Mouse (Mus musculus) midbrain, postnatal 0 days (tissue): ENCODE measurements at regions not wholly inside any gene's neighbourhood (a gene's known extent, or its start where the extent isn't known, plus 50 kb on each side); places are given as distances from the start of the nearest gene placed in this dataset.

ENCODE experiments used
- ATAC-seq: fragments of 200-750 bp; cut with Nextera tagmentation; 2 replicates; pipeline ENCODE4 v1.8.0; 2017; ENCODE audit warnings: moderate number of reproducible peaks, mild to moderate bottlenecking, moderate TSS enrichment, moderate library complexity; ENCODE audit not compliant: low FRiP score
- DNase-seq: peaks from one replicate; pipeline ENCODE4 v3.0.0-alpha.2; 2015; ENCODE audit warnings: low spot score
- H3K27ac ChIP-seq: fragments of 300-500 bp; sonication (generic); 2 replicates; pipeline ENCODE4 v1.5.1; 2014; ENCODE audit warnings: low read depth, mild to moderate bottlenecking, low read length, mixed read lengths
- H3K27me3 ChIP-seq: fragments of 300-500 bp; sonication (generic); 2 replicates; pipeline ENCODE4 v1.6.1; 2014; ENCODE audit warnings: low read length, control low read depth, mixed read lengths; ENCODE audit not compliant: insufficient read depth
- H3K36me3 ChIP-seq: fragments of 300-500 bp; sonication (generic); 2 replicates; pipeline ENCODE4 v1.6.1; 2014; ENCODE audit warnings: low read length, control low read depth, mixed read lengths; ENCODE audit not compliant: insufficient read depth
- H3K4me1 ChIP-seq: fragments of 300-500 bp; sonication (generic); 2 replicates; pipeline ENCODE4 v1.6.1; 2014; ENCODE audit warnings: mild to moderate bottlenecking, control low read depth, antibody characterized with exemption, low read length, mixed read lengths; ENCODE audit not compliant: insufficient read depth
- H3K4me2 ChIP-seq: fragments of 300-500 bp; sonication (generic); 2 replicates; pipeline ENCODE4 v1.6.1; 2014; ENCODE audit warnings: low read depth, mild to moderate bottlenecking, low read length, mixed read lengths; ENCODE audit not compliant: poor library complexity, severe bottlenecking
- H3K4me3 ChIP-seq: fragments of 300-500 bp; sonication (generic); 2 replicates; pipeline ENCODE4 v1.5.1; 2014; ENCODE audit warnings: low read depth, mild to moderate bottlenecking, low read length, moderate library complexity
- H3K9ac ChIP-seq: fragments of 300-500 bp; sonication (generic); replicated peaks from 2 replicates; pipeline ENCODE4 v1.6.1; 2014; ENCODE audit warnings: mild to moderate bottlenecking, low read length, moderate library complexity, mixed read lengths; ENCODE audit not compliant: poor library complexity, severe bottlenecking
- H3K9me3 ChIP-seq: fragments of 300-500 bp; sonication (generic); 2 replicates; pipeline ENCODE4 v1.6.1; 2016; ENCODE audit warnings: low read length, control low read depth
- CTCF ChIP-seq: IDR thresholded peaks from 2 replicates; pipeline ENCODE4 v1.5.1; 2016; ENCODE audit warnings: antibody characterized with exemption, mild to moderate bottlenecking
- WGBS: fragments of 180-500 bp; shearing (Covaris S2); extraction: QIAGEN DNeasy Blood & Tissue Kit; methylation state at CpG from one replicate; pipeline ENCODE4 v1.1.7; 2014; 5-methylcytosine and 5-hydroxymethylcytosine counted together

DNA sequence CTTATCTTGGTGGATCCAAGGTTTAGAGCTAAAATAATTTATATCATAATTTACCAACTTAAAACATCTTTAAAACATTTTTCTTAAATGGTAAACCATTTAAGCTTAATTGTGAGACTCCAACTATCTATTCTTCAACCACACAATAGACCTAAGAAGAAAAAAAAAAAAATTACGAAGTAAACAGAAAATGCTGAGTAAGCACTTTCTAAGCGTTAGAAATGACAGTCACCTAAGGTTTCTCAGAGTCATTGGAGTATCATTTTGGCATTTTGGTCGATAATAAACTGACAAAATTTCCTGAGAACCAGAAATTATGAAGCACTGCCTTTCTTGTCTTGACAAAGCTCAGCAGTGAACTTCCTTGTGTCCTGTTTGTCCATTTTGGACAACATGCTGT, 1323.7 kb upstream of the Pcdh7 start:
- Histone ChIP-seq H3K36me3 (no peaks in the 10 kb centered on the region), H3K9me3 (no peaks in the 10 kb centered on the region), H3K4me3 (no peak overlapping the region), H3K9ac (no peak overlapping the region), H3K27ac (no peak overlapping the region), H3K4me2 (no peak overlapping the region), H3K4me1 (no peaks in the 10 kb centered on the region), H3K27me3 (no peaks in the 10 kb centered on the region)
- 82% methylated on average over 3 of the region's 3 CpGs for WGBS
- no peak for TF ChIP-seq CTCF
- DNase-seq, result no peak
- no peak for ATAC-seq

DNA sequence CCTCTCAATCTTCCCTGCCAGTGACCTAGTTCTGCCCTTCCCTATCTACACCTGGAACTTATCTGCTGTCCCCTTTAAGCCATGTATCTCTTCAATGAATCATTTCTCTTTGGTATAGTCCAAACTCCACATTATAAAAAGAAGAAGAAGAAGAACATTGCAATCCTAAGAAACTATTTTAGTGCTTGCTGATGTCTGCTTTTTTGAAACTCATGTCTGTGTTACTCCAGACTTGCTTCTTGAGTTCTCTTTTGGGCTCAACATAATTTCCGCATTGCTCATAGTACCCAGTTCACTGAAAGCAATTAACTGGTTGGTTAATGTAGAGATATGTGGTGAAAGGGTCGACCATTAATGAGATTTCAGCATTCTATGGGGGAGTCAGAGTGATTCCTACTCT, 1282.8 kb upstream of the Pcdh7 start:
- ATAC-seq (no peak), DNase-seq (no peak)
- Histone ChIP-seq H3K4me3 (no peak overlapping the region), H3K9ac (no peak overlapping the region), H3K27ac (no peak overlapping the region), H3K36me3 (no peaks in the 10 kb centered on the region), H3K4me2 (no peak overlapping the region), H3K9me3 (no peaks in the 10 kb centered on the region), H3K4me1 (no peaks in the 10 kb centered on the region), H3K27me3 (no peaks in the 10 kb centered on the region)
- no peak for TF ChIP-seq CTCF
- WGBS, result 71% methylated on average over 2 of the region's 2 CpGs

DNA sequence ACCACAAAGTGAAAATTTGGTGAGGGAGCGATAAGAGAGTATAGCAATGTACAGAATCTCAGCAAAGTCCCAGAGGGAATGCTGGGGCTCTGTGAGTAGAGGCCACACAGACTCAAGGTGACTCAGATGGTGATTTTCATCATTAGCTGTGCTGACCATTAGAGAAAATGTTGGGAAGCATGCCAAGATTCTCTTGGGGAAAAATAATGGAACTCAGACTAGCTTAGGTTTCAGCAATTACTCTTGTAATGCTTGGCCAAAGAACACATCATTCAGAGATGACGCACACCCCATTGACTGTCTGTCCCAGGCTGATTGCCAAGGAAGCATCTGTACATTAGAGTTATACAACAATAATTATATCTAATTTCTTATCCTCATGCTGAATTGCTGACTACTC, 1277.3 kb upstream of the Pcdh7 start:
- no peaks in the 10 kb centered on the region for H3K27me3 ChIP-seq
- 80% methylated on average over 2 of the region's 2 CpGs for WGBS
- no peak overlapping the region for H3K9ac ChIP-seq
- no peaks in the 10 kb centered on the region for H3K4me1 ChIP-seq
- TF ChIP-seq CTCF, result no peak
- ATAC-seq (no peak), DNase-seq (peak; percentile 26)
- H3K4me3 ChIP-seq, result no peak overlapping the region
- no peaks in the 10 kb centered on the region for H3K9me3 ChIP-seq
- no peaks in the 10 kb centered on the region for H3K36me3 ChIP-seq
- no peak overlapping the region for H3K27ac ChIP-seq
- no peak overlapping the region for H3K4me2 ChIP-seq

DNA sequence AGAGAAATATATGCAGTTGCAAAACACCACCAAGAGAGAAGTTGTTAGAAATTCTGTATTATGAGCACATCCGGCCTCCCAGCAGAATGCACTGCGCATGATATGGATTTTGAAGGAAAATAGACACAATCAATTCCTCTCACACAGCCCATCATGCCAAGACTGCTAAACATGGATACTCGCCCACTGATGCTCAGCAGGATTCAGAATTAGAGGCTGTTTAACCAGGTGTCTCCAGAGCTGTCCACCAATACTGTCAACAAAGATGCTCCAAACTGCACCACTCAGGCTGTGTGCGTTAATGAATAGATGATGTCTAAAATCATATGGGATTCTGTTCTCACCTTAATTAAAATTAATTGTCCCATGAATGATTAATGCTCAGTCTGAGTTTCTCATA, 1230.0 kb upstream of the Pcdh7 start:
- Histone ChIP-seq H3K4me2 (no peak overlapping the region), H3K4me3 (no peak overlapping the region), H3K36me3 (no peaks in the 10 kb centered on the region), H3K27ac (no peak overlapping the region), H3K9ac (no peak overlapping the region), H3K27me3 (no peaks in the 10 kb centered on the region), H3K4me1 (no peaks in the 10 kb centered on the region), H3K9me3 (no peaks in the 10 kb centered on the region)
- DNase-seq (peak; percentile 30), ATAC-seq (no peak)
- TF ChIP-seq CTCF, result no peak
- 61% methylated on average over 4 of the region's 4 CpGs for WGBS
